Mouse (Mus musculus): ENCODE data around the gene Sumf1. TPM values are rescaled to one million over a fixed set of nuclear protein-coding genes. Genes with fewer than 3 reads are reported as not detected.

Sumf1 gene
- polyA plus RNA-seq, 1 experiment: 14.3 TPM

DNA sequence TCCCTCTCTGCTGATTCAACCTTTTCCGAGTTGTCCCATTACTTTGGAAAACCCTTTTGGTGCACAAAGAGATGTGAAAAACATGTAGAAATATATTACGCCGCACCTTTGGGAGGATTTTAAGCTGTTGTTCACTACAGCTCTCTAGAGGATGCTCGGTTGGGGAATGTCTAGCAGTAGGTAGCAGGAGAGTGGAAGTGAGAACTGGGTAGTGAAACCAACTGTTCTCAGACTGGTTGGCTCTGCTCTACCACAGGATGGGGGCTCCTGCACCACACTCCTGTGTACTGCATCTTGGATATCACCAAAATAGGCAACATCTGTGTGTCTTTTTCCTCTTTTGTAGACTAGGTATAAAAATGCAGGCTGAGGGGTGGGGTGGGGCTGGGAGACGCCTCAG lies 37.5 kb upstream of the Sumf1 start:
- Histone ChIP-seq H3K9me3 (replicated peaks; ENCODE audit: control insufficient read depth, insufficient read depth, low read length, poor library complexity, severe bottlenecking) (no peaks in the 10 kb centered on the region), H3K27ac (ENCODE audit: insufficient read depth, low read length) (no peak overlapping the region), H3K4me3 (ENCODE audit: low read depth, low read length) (no peak overlapping the region), H3K36me3 (ENCODE audit: control insufficient read depth, insufficient read depth, low read length, poor library complexity, severe bottlenecking) (peaks cover 2% of the 10 kb centered on the region; the same call in 1 of the 2 replicates), H3K9ac (ENCODE audit: low read depth, poor library complexity, severe bottlenecking) (no peak overlapping the region), H3K27me3 (ENCODE audit: control insufficient read depth, insufficient read depth, low read length, poor library complexity, severe bottlenecking) (no peaks in the 10 kb centered on the region), H3K4me1 (ENCODE audit: control insufficient read depth, insufficient read depth, low read length) (peaks cover 1% of the 10 kb centered on the region)
- TF ChIP-seq CTCF (IDR thresholded peaks at IDR 0.05; ENCODE audit: low read depth, low read length): no peak
- TF ChIP-seq EP300 (IDR thresholded peaks at IDR 0.05; ENCODE audit: insufficient read depth, low read depth, low read length): no peak
- TF ChIP-seq POLR2A (IDR thresholded peaks at IDR 0.05; ENCODE audit: insufficient read depth, low read length): no peak

DNA sequence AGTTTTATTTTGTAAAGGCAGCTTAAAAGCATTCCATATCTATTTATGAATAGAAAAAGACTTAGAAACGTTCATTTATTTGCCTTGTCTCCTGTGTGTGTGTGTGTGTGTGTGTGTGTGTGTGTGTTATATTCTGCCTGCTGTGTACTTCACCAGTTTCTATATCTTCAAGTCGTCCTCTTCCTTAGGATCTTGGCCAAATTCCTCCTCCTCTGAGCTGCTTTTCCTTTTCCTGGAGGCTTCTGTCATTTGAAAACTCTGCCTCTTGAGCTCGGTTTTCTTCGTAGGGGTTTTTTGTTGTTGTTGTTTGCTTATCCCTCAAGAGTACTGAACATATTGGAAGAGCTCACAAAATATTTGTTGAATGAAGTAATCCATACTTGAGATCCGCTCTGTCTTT lies 37.1 kb upstream of the Sumf1 start:
- H3K4me1 ChIP-seq (ENCODE audit: control insufficient read depth, insufficient read depth, low read length): peaks cover 1% of the 10 kb centered on the region
- H3K36me3 ChIP-seq (ENCODE audit: control insufficient read depth, insufficient read depth, low read length, poor library complexity, severe bottlenecking): peaks cover 2% of the 10 kb centered on the region; the same call in 1 of the 2 replicates
- H3K27me3 ChIP-seq (ENCODE audit: control insufficient read depth, insufficient read depth, low read length, poor library complexity, severe bottlenecking): no peaks in the 10 kb centered on the region
- H3K4me3 ChIP-seq (ENCODE audit: low read depth, low read length): no peak overlapping the region
- H3K27ac ChIP-seq (ENCODE audit: insufficient read depth, low read length): no peak overlapping the region
- H3K9ac ChIP-seq (ENCODE audit: low read depth, poor library complexity, severe bottlenecking): no peak overlapping the region
- no peaks in the 10 kb centered on the region for H3K9me3 ChIP-seq (replicated peaks; ENCODE audit: control insufficient read depth, insufficient read depth, low read length, poor library complexity, severe bottlenecking)
- TF ChIP-seq POLR2A (IDR thresholded peaks at IDR 0.05; ENCODE audit: insufficient read depth, low read length) (no peak), CTCF (IDR thresholded peaks at IDR 0.05; ENCODE audit: low read depth, low read length) (no peak), EP300 (IDR thresholded peaks at IDR 0.05; ENCODE audit: insufficient read depth, low read depth, low read length) (no peak)

- no peaks in the 10 kb centered on the region for H3K9me3 ChIP-seq (replicated peaks; ENCODE audit: control insufficient read depth, insufficient read depth, low read length, poor library complexity, severe bottlenecking)
- no peak for TF ChIP-seq CTCF (IDR thresholded peaks at IDR 0.05; ENCODE audit: low read depth, low read length)
- TF ChIP-seq EP300 (IDR thresholded peaks at IDR 0.05; ENCODE audit: insufficient read depth, low read depth, low read length): no peak
- TF ChIP-seq POLR2A (IDR thresholded peaks at IDR 0.05; ENCODE audit: insufficient read depth, low read length): no peak
- no peaks in the 10 kb centered on the region for H3K27me3 ChIP-seq (ENCODE audit: control insufficient read depth, insufficient read depth, low read length, poor library complexity, severe bottlenecking)
- H3K4me1 ChIP-seq (ENCODE audit: control insufficient read depth, insufficient read depth, low read length): peaks cover 1% of the 10 kb centered on the region
- no peak overlapping the region for H3K9ac ChIP-seq (ENCODE audit: low read depth, poor library complexity, severe bottlenecking)
- H3K4me3 ChIP-seq (ENCODE audit: low read depth, low read length): no peak overlapping the region
- H3K27ac ChIP-seq (ENCODE audit: insufficient read depth, low read length): no peak overlapping the region
- H3K36me3 ChIP-seq (ENCODE audit: control insufficient read depth, insufficient read depth, low read length, poor library complexity, severe bottlenecking): peaks cover 6% of the 10 kb centered on the region; the same call in 1 of the 2 replicates
Observed at GRCm38 (mm10) chr6:108217987-108218386, 32.6 kb upstream of the Sumf1 start.

DNA sequence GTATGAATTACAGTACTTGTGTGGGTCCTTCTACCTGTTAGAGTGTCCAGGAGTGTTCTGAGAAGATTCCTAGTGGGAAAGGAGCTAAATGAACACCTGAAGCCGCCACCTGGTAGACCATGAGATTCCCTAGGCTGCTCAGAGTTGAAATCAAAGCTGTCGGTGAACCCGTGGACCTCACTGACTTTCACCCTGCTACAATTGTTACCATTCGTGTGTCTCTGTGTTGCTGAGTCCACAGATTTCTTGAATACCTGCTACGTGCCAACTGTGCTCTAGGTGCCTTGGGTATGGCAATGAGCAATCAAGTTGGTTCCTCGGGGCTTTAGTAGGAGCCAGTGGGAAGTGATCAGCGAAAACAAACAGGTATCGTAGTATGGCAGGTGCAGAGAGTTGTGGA lies 31.4 kb upstream of the Sumf1 start:
- H3K9ac ChIP-seq (ENCODE audit: low read depth, poor library complexity, severe bottlenecking): no peak overlapping the region

GRCm38 (mm10) chr6:108216091-108216490 lies 30.7 kb upstream of the Sumf1 start:
- Histone ChIP-seq H3K9ac (ENCODE audit: low read depth, poor library complexity, severe bottlenecking) (no peak overlapping the region), H3K4me3 (ENCODE audit: low read depth, low read length) (no peak overlapping the region), H3K4me1 (ENCODE audit: control insufficient read depth, insufficient read depth, low read length) (peaks cover 4% of the 10 kb centered on the region), H3K9me3 (replicated peaks; ENCODE audit: control insufficient read depth, insufficient read depth, low read length, poor library complexity, severe bottlenecking) (no peaks in the 10 kb centered on the region), H3K27me3 (ENCODE audit: control insufficient read depth, insufficient read depth, low read length, poor library complexity, severe bottlenecking) (no peaks in the 10 kb centered on the region), H3K27ac (ENCODE audit: insufficient read depth, low read length) (no peak overlapping the region), H3K36me3 (ENCODE audit: control insufficient read depth, insufficient read depth, low read length, poor library complexity, severe bottlenecking) (peaks cover 6% of the 10 kb centered on the region; the same call in 1 of the 2 replicates)
- no peak for TF ChIP-seq EP300 (IDR thresholded peaks at IDR 0.05; ENCODE audit: insufficient read depth, low read depth, low read length)
- no peak for TF ChIP-seq POLR2A (IDR thresholded peaks at IDR 0.05; ENCODE audit: insufficient read depth, low read length)
- TF ChIP-seq CTCF (IDR thresholded peaks at IDR 0.05; ENCODE audit: low read depth, low read length): no peak

More for the DNA sequence above, 31.4 kb upstream of the Sumf1 start:
- H3K9me3 ChIP-seq (replicated peaks; ENCODE audit: control insufficient read depth, insufficient read depth, low read length, poor library complexity, severe bottlenecking): no peaks in the 10 kb centered on the region
- H3K36me3 ChIP-seq (ENCODE audit: control insufficient read depth, insufficient read depth, low read length, poor library complexity, severe bottlenecking): peaks cover 6% of the 10 kb centered on the region; the same call in 1 of the 2 replicates
- H3K27ac ChIP-seq (ENCODE audit: insufficient read depth, low read length): no peak overlapping the region
- H3K27me3 ChIP-seq (ENCODE audit: control insufficient read depth, insufficient read depth, low read length, poor library complexity, severe bottlenecking): no peaks in the 10 kb centered on the region
- H3K4me3 ChIP-seq (ENCODE audit: low read depth, low read length): no peak overlapping the region
- TF ChIP-seq POLR2A (IDR thresholded peaks at IDR 0.05; ENCODE audit: insufficient read depth, low read length) (no peak), CTCF (IDR thresholded peaks at IDR 0.05; ENCODE audit: low read depth, low read length) (no peak), EP300 (IDR thresholded peaks at IDR 0.05; ENCODE audit: insufficient read depth, low read depth, low read length) (no peak)
- peaks cover 3% of the 10 kb centered on the region for H3K4me1 ChIP-seq (ENCODE audit: control insufficient read depth, insufficient read depth, low read length)

- peaks cover 6% of the 10 kb centered on the region; the same call in 1 of the 2 replicates for H3K36me3 ChIP-seq (ENCODE audit: control insufficient read depth, insufficient read depth, low read length, poor library complexity, severe bottlenecking)
- H3K9me3 ChIP-seq (replicated peaks; ENCODE audit: control insufficient read depth, insufficient read depth, low read length, poor library complexity, severe bottlenecking): no peaks in the 10 kb centered on the region
- peak overlapping the region; percentile 47 for H3K9ac ChIP-seq (ENCODE audit: low read depth, poor library complexity, severe bottlenecking)
- peaks cover 3% of the 10 kb centered on the region for H3K4me1 ChIP-seq (ENCODE audit: control insufficient read depth, insufficient read depth, low read length)
- H3K27ac ChIP-seq (ENCODE audit: insufficient read depth, low read length): no peak overlapping the region
- peak overlapping the region; percentile 75 for H3K4me3 ChIP-seq (ENCODE audit: low read depth, low read length)
- H3K27me3 ChIP-seq (ENCODE audit: control insufficient read depth, insufficient read depth, low read length, poor library complexity, severe bottlenecking): no peaks in the 10 kb centered on the region
- no peak for TF ChIP-seq CTCF (IDR thresholded peaks at IDR 0.05; ENCODE audit: low read depth, low read length)
- no peak for TF ChIP-seq POLR2A (IDR thresholded peaks at IDR 0.05; ENCODE audit: insufficient read depth, low read length)
- TF ChIP-seq EP300 (IDR thresholded peaks at IDR 0.05; ENCODE audit: insufficient read depth, low read depth, low read length): no peak
Observed at GRCm38 (mm10) chr6:108214294-108214925, 29.0 kb upstream of the Sumf1 start.
